Mouse (Mus musculus): ENCODE results near the gene 1700008O03Rik. TPM values are rescaled to one million over a fixed set of nuclear protein-coding genes. Genes with fewer than 3 reads are reported as not detected.

The 1700008O03Rik gene
- polyA plus RNA-seq, 1 experiment from 2014 or later = 0.59 TPM

- peak overlapping the region; percentile 94 for H3K4me2 ChIP-seq
- peaks cover 21% of the 10 kb centered on the region for H3K4me1 ChIP-seq
- H3K9me3 ChIP-seq (replicated peaks) = no peaks in the 10 kb centered on the region
- H3K4me3 ChIP-seq = peak overlapping the region; percentile 59
- peaks cover 17% of the 10 kb centered on the region for H3K36me3 ChIP-seq (ENCODE audit: poor library complexity, severe bottlenecking)
- peak overlapping the region; percentile 57 for H3K27ac ChIP-seq
- peak; percentile 50 for ATAC-seq
- peak overlapping the region; percentile 81 for H3K9ac ChIP-seq
- 0% methylated on average over 33 of the region's 38 CpGs for WGBS
- no peaks in the 10 kb centered on the region for H3K27me3 ChIP-seq
Measured at GRCm38 (mm10) chr7:44310878-44311712, 74.5 kb downstream of the 1700008O03Rik start.

- Histone ChIP-seq H3K27me3 (no peaks in the 10 kb centered on the region), H3K9ac (peak overlapping the region; percentile 81), H3K4me1 (peaks cover 27% of the 10 kb centered on the region), H3K27ac (peak overlapping the region; percentile 57), H3K9me3 (replicated peaks) (no peaks in the 10 kb centered on the region), H3K36me3 (ENCODE audit: poor library complexity, severe bottlenecking) (peaks cover 17% of the 10 kb centered on the region), H3K4me2 (peak overlapping the region; percentile 94), H3K4me3 (peak overlapping the region; percentile 59)
- ATAC-seq = peak; percentile 20; the same call in 1 of the 2 replicates
- WGBS = under 1% methylated on average over 35 of the region's 40 CpGs
Measured at GRCm38 (mm10) chr7:44310285-44310877, 75.2 kb downstream of the 1700008O03Rik start.

Other genes starting within 250 kb of the 1700008O03Rik start
- not detected in 2 replicates for gene Klk1b16, start 249.1 kb downstream of the 1700008O03Rik start, polyA plus RNA-seq (2015; fragmentation: Nextera tagmentation; extraction: Ambion mirVana)
- not detected in 2 replicates for gene Klk1b24, start 197.6 kb downstream of the 1700008O03Rik start, polyA plus RNA-seq (2015; fragmentation: Nextera tagmentation; extraction: Ambion mirVana)
- gene Klk1b3, start 187.6 kb downstream of the 1700008O03Rik start, polyA plus RNA-seq (2015; fragmentation: Nextera tagmentation; extraction: Ambion mirVana) = not detected in 2 replicates
- not detected in 2 replicates for gene Klk1b4, start 178.4 kb downstream of the 1700008O03Rik start, polyA plus RNA-seq (2015; fragmentation: Nextera tagmentation; extraction: Ambion mirVana)
- gene Klk1b5, start 169.9 kb downstream of the 1700008O03Rik start, polyA plus RNA-seq (2015; fragmentation: Nextera tagmentation; extraction: Ambion mirVana) = not detected in 2 replicates
- gene Klk1, start 160.5 kb downstream of the 1700008O03Rik start, polyA plus RNA-seq (2015; fragmentation: Nextera tagmentation; extraction: Ambion mirVana) = not detected in 2 replicates
- gene Gm36864, start 149.6 kb downstream of the 1700008O03Rik start, polyA plus RNA-seq (2015; fragmentation: Nextera tagmentation; extraction: Ambion mirVana) = not detected in 2 replicates
- gene 1700028J19Rik, start 139.1 kb downstream of the 1700008O03Rik start, polyA plus RNA-seq (2015; fragmentation: Nextera tagmentation; extraction: Ambion mirVana) = 1.3 and 1.4 TPM in 2 replicates
- gene 2410002F23Rik, start 139.1 kb downstream of the 1700008O03Rik start, polyA plus RNA-seq (2015; fragmentation: Nextera tagmentation; extraction: Ambion mirVana) = 172 and 212 TPM in 2 replicates
- gene Acp4, start 128.4 kb downstream of the 1700008O03Rik start, polyA plus RNA-seq (2015; fragmentation: Nextera tagmentation; extraction: Ambion mirVana) = 0.14 and 0.21 TPM in 2 replicates
- gene Gm15517, start 124.4 kb downstream of the 1700008O03Rik start, polyA plus RNA-seq (2015; fragmentation: Nextera tagmentation; extraction: Ambion mirVana) = not detected in 2 replicates
- gene Clec11a, start 78.9 kb downstream of the 1700008O03Rik start, polyA plus RNA-seq (2015; fragmentation: Nextera tagmentation; extraction: Ambion mirVana) = 3.0 and 3.4 TPM in 2 replicates
- 13.2 and 15.1 TPM in 2 replicates for gene Shank1, start 75.6 kb downstream of the 1700008O03Rik start, polyA plus RNA-seq (2015; fragmentation: Nextera tagmentation; extraction: Ambion mirVana)
- 10.1 and 10.6 TPM in 2 replicates for gene Syt3, start 1.7 kb downstream of the 1700008O03Rik start, polyA plus RNA-seq (2015; fragmentation: Nextera tagmentation; extraction: Ambion mirVana)
- 11.6 and 12.6 TPM in 2 replicates for gene Lrrc4b, start 43.2 kb upstream of the 1700008O03Rik start, polyA plus RNA-seq (2015; fragmentation: Nextera tagmentation; extraction: Ambion mirVana)
- gene Aspdh, start 79.6 kb upstream of the 1700008O03Rik start, polyA plus RNA-seq (2015; fragmentation: Nextera tagmentation; extraction: Ambion mirVana) = 3.8 and 4.0 TPM in 2 replicates
- 49.0 and 56.1 TPM in 2 replicates for gene Josd2, start 82.2 kb upstream of the 1700008O03Rik start, polyA plus RNA-seq (2015; fragmentation: Nextera tagmentation; extraction: Ambion mirVana)
- gene Emc10, start 110.7 kb upstream of the 1700008O03Rik start, polyA plus RNA-seq (2015; fragmentation: Nextera tagmentation; extraction: Ambion mirVana) = 101 and 106 TPM in 2 replicates
- gene Fam71e1, start 110.8 kb upstream of the 1700008O03Rik start, polyA plus RNA-seq (2015; fragmentation: Nextera tagmentation; extraction: Ambion mirVana) = 30.1 and 35.0 TPM in 2 replicates
- 0.13 and 0.14 TPM in 2 replicates for gene Mybpc2, start 138.8 kb upstream of the 1700008O03Rik start, polyA plus RNA-seq (2015; fragmentation: Nextera tagmentation; extraction: Ambion mirVana)
- gene Spib, start 146.3 kb upstream of the 1700008O03Rik start, polyA plus RNA-seq (2015; fragmentation: Nextera tagmentation; extraction: Ambion mirVana) = not detected in 2 replicates
- 77.8 and 89.7 TPM in 2 replicates for gene Pold1, start 163.0 kb upstream of the 1700008O03Rik start, polyA plus RNA-seq (2015; fragmentation: Nextera tagmentation; extraction: Ambion mirVana)
- 76.0 and 76.2 TPM in 2 replicates for gene Nr1h2, start 168.1 kb upstream of the 1700008O03Rik start, polyA plus RNA-seq (2015; fragmentation: Nextera tagmentation; extraction: Ambion mirVana)
- 0.53 and 0.57 TPM in 2 replicates for gene Napsa, start 186.6 kb upstream of the 1700008O03Rik start, polyA plus RNA-seq (2015; fragmentation: Nextera tagmentation; extraction: Ambion mirVana)
- gene Kcnc3, start 204.8 kb upstream of the 1700008O03Rik start, polyA plus RNA-seq (2015; fragmentation: Nextera tagmentation; extraction: Ambion mirVana) = 2.1 and 2.4 TPM in 2 replicates